Mouse (Mus musculus) midbrain, embryonic 16.5 days (tissue): ENCODE data around the gene S100a1. TPM values are rescaled to one million over a fixed set of nuclear protein-coding genes. Genes with fewer than 3 reads are reported as not detected.

ENCODE experiments used
- ATAC-seq: fragments of 200-750 bp; cut with Nextera tagmentation; 2 replicates; pipeline ENCODE4 v1.8.0; 2017; ENCODE audit warnings: moderate TSS enrichment
- H3K27ac ChIP-seq: fragments of 300-500 bp; sonication (generic); 2 replicates; pipeline ENCODE4 v1.5.1; 2014; ENCODE audit warnings: mild to moderate bottlenecking, low read length, mixed read lengths
- H3K27me3 ChIP-seq: fragments of 300-500 bp; sonication (generic); 2 replicates; pipeline ENCODE4 v1.6.1; 2014; ENCODE audit warnings: low read depth, low read length, mixed read lengths; ENCODE audit not compliant: control insufficient read depth, insufficient read depth
- H3K36me3 ChIP-seq: fragments of 300-500 bp; sonication (generic); 2 replicates; pipeline ENCODE4 v1.6.1; 2014; ENCODE audit warnings: mild to moderate bottlenecking, low read length, moderate library complexity, mixed read lengths; ENCODE audit not compliant: control insufficient read depth, insufficient read depth
- H3K4me1 ChIP-seq: fragments of 300-500 bp; sonication (generic); 2 replicates; pipeline ENCODE4 v1.6.1; 2014; ENCODE audit warnings: mild to moderate bottlenecking, low read length, mixed read lengths; ENCODE audit not compliant: control insufficient read depth, insufficient read depth
- H3K4me2 ChIP-seq: fragments of 300-500 bp; sonication (generic); 2 replicates; pipeline ENCODE4 v1.6.1; 2014; ENCODE audit warnings: mild to moderate bottlenecking, low read length, mixed read lengths
- H3K4me3 ChIP-seq: fragments of 300-500 bp; sonication (generic); 2 replicates; pipeline ENCODE4 v1.5.1; 2014; ENCODE audit warnings: low read depth, mild to moderate bottlenecking, low read length, moderate library complexity, mixed read lengths
- H3K9ac ChIP-seq: fragments of 300-500 bp; sonication (generic); 2 replicates; pipeline ENCODE4 v1.6.1; 2014; ENCODE audit warnings: low read depth, low read length, mixed read lengths
- H3K9me3 ChIP-seq: fragments of 300-500 bp; sonication (generic); replicated peaks from 2 replicates; pipeline ENCODE4 v1.6.1; 2014; ENCODE audit warnings: mild to moderate bottlenecking, low read length, mixed read lengths; ENCODE audit not compliant: control insufficient read depth, poor library complexity, severe bottlenecking
- WGBS: fragments of 180-500 bp; shearing (Covaris S2); extraction: QIAGEN DNeasy Blood & Tissue Kit; methylation state at CpG from one replicate; pipeline ENCODE4 v1.1.7; 2014; 5-methylcytosine and 5-hydroxymethylcytosine counted together
- polyA plus RNA-seq: library from polyadenylated mRNA; unstranded; fragments of >200 nt; fragmentation: Nextera tagmentation; extraction: Ambion mirVana; gene quantifications from 2 replicates; pipeline ENCODE4 v1.2.1, GENCODE M21; 2015

S100a1 gene
- polyA plus RNA-seq, 1 experiment from 2014 or later, result 19.5 TPM

DNA sequence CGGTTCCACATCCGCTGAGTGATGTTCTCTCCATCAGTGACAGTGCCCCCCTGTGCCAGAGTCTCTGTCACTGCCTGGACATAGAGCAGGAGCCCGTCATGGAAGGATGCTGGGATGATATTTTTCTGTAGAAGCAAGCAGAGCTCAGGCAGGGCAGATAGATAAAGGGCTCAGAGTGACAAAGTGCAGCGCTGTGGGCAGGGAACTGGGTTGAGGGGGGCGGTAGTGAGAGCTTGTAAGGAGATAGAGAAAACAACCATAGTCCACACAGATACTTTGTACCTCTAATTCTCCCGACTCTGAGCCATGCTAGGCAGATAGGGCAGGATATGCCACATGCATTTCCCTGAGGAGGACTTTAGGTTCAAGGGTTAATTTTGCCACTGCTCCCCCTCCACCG is 51.6 kb downstream of the S100a1 start:
- Histone ChIP-seq H3K27ac (no peak overlapping the region), H3K4me1 (peaks cover 10% of the 10 kb centered on the region), H3K4me2 (no peak overlapping the region), H3K36me3 (no peaks in the 10 kb centered on the region), H3K27me3 (peaks cover 40% of the 10 kb centered on the region), H3K9ac (no peak overlapping the region), H3K9me3 (no peaks in the 10 kb centered on the region), H3K4me3 (no peak overlapping the region)
- 33% methylated on average over 7 of the region's 7 CpGs for WGBS
- ATAC-seq, result no peak

DNA sequence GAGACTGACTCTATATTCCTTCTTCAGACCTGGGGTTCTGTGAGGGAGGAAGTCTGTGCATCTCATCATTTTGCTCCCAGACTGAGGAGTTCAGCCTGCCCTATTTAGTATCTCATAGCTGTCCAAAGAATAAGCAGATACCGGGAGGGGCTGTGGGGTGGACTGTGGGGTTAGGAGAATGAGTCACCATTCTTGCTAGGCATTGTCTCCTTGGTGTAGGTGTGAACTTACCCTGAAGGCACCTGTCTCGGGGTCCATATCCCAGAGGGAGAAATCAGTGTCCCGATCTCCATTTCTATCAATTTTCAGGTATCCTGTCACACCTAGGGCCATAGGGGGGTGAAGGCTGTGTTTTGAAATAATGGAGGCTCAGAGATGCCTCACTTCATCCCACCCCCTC is 52.3 kb downstream of the S100a1 start:
- Histone ChIP-seq H3K27me3 (peaks cover 40% of the 10 kb centered on the region), H3K4me3 (no peak overlapping the region), H3K4me1 (peaks cover 10% of the 10 kb centered on the region), H3K27ac (no peak overlapping the region), H3K9ac (no peak overlapping the region), H3K9me3 (no peaks in the 10 kb centered on the region), H3K4me2 (no peak overlapping the region), H3K36me3 (no peaks in the 10 kb centered on the region)
- 95% methylated on average over 3 of the region's 3 CpGs for WGBS
- ATAC-seq, result no peak

Other genes starting within 250 kb of the S100a1 start
- 7.8 and 8.5 TPM in 2 replicates for gene Dennd4b, start 249.2 kb downstream of the S100a1 start, polyA plus RNA-seq
- 10.9 and 12.0 TPM in 2 replicates for gene Gatad2b, start 221.2 kb downstream of the S100a1 start, polyA plus RNA-seq
- gene Slc27a3, start 124.5 kb downstream of the S100a1 start, polyA plus RNA-seq, result 30.7 and 33.8 TPM in 2 replicates
- gene Ints3, start 80.8 kb downstream of the S100a1 start, polyA plus RNA-seq, result 30.8 and 31.7 TPM in 2 replicates
- gene Npr1, start 48.5 kb downstream of the S100a1 start, polyA plus RNA-seq, result 1.9 TPM in 2 replicates
- 260 and 272 TPM in 2 replicates for gene Ilf2, start 38.3 kb downstream of the S100a1 start, polyA plus RNA-seq
- 85.1 and 86.6 TPM in 2 replicates for gene Snapin, start 23.4 kb downstream of the S100a1 start, polyA plus RNA-seq
- 167 and 181 TPM in 2 replicates for gene Chtop, start 4.9 kb downstream of the S100a1 start, polyA plus RNA-seq
- 7.6 and 8.9 TPM in 2 replicates for gene S100a13, start within 50 bp of the S100a1 start, polyA plus RNA-seq
- not detected in 2 replicates for gene S100a14, start 12.5 kb upstream of the S100a1 start, polyA plus RNA-seq
- 34.4 and 36.5 TPM in 2 replicates for gene S100a16, start 22.9 kb upstream of the S100a1 start, polyA plus RNA-seq
- 0.16 TPM in 1 of 2 replicates, not detected in the other for gene S100a3, start 46.2 kb upstream of the S100a1 start, polyA plus RNA-seq
- gene S100a2, start 75.9 kb upstream of the S100a1 start, polyA plus RNA-seq, result not detected in 2 replicates
- 0.65 TPM in 1 of 2 replicates, not detected in the other for gene Gm42674, start 87.5 kb upstream of the S100a1 start, polyA plus RNA-seq
- 0.53 TPM in 1 of 2 replicates, not detected in the other for gene S100a4, start 89.4 kb upstream of the S100a1 start, polyA plus RNA-seq
- gene S100a5, start 94.1 kb upstream of the S100a1 start, polyA plus RNA-seq, result not detected in 2 replicates
- 19.3 and 19.4 TPM in 2 replicates for gene S100a6, start 98.5 kb upstream of the S100a1 start, polyA plus RNA-seq
- gene S100a7a, start 139.6 kb upstream of the S100a1 start, polyA plus RNA-seq, result 0.21 TPM in 1 of 2 replicates, not detected in the other
- 4.1 and 5.6 TPM in 2 replicates for gene S100a8, start 154.6 kb upstream of the S100a1 start, polyA plus RNA-seq
- 2.3 and 4.6 TPM in 2 replicates for gene S100a9, start 181.3 kb upstream of the S100a1 start, polyA plus RNA-seq
- gene Pglyrp4, start 212.5 kb upstream of the S100a1 start, polyA plus RNA-seq, result not detected in 2 replicates